ENCODE assay signal across 13 mouse cellular contexts in the genomic region with DNA sequence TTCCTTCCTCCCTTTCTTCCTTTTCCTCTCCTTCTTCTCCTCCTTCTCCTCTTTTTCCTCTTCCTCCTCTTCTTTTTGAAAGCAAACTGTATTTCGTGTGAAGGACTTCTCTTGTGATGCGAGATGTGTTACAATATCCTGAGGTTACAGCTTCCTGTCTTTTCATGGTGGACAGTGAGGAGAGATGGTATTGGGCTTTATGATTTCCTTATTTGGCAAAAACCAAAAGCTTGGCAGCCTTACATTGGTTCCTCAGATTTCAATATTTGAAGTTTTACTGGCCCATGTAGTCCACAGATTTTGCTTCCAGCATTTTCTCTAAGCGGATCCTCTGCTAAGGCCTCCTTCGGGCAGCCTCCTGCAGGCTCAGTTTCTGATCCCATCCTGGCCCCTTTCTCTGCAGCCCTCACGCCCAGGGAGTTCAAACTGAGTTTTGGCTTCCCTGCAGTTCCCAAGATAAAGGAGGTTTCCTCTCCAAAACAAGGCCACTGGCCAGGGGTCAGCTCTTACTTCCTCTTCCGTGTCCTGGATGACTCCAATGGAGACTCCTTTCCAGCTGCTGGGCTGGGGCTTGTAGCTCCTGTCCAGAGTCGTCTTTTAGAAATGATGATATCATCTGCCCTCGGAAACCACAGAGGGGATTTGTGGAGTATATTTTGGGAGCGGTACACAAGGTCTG.
DNase-seq lines count a peak whose midpoint lies in the region; ATAC-seq and TF ChIP-seq lines count a peak whose summit lies in the region.
"Had no signal": no experiment of that assay in that cellular context is flagged by ENCODE, and none has a peak within 500 bp of the region (broad histone marks: within the 10 kb centered on the region; RNA-seq: fewer than 3 reads in every experiment).

No protein-coding gene starts in this region.

- no peak for TF ChIP-seq POLR2A in heart, adult 2 months (IDR thresholded peaks at IDR 0.05; ENCODE audit: insufficient read depth, low read depth, low read length)

- H3K36me3 ChIP-seq in heart, adult 2 months (ENCODE audit: control insufficient read depth, insufficient read depth, low read length): peaks cover 5% of the 10 kb centered on the region; the same call in 1 of the 2 replicates
- H3K36me3 ChIP-seq in forebrain, embryonic 11.5 days (ENCODE audit: control insufficient read depth, insufficient read depth, low read length): no peaks in the 10 kb centered on the region
- H3K36me3 ChIP-seq: limb, embryonic 10.5 days had no signal

- H3K4me3 ChIP-seq in gastrocnemius, adult 2 months: 0 out of 2 replicates have a peak overlapping the region, but pooled peaks have one; percentile 11
- H3K4me3 ChIP-seq in heart, adult 2 months: no peak overlapping the region
- H3K4me3 ChIP-seq in forebrain, embryonic 11.5 days (ENCODE audit: low read depth, low read length): no peak overlapping the region
- H3K4me3 ChIP-seq: limb, embryonic 10.5 days had no signal

- 0 out of 2 replicates have a peak, but pooled peaks have one; percentile 29 for TF ChIP-seq EP300 in heart, adult 2 months (IDR thresholded peaks at IDR 0.05; ENCODE audit: insufficient read depth, low read depth, low read length)

- H3K9ac ChIP-seq in heart, adult 2 months (ENCODE audit: low read depth, low read length): no peak overlapping the region
- H3K9ac ChIP-seq in forebrain, embryonic 11.5 days (ENCODE audit: low read length): no peak overlapping the region
- H3K9ac ChIP-seq: lung, embryonic 14.5 days had no signal

- H3K27me3 ChIP-seq in heart, adult 2 months (ENCODE audit: control insufficient read depth, insufficient read depth, low read length): no peaks in the 10 kb centered on the region
- H3K27me3 ChIP-seq in forebrain, embryonic 11.5 days (ENCODE audit: control insufficient read depth, insufficient read depth, low read length): no peaks in the 10 kb centered on the region
- H3K27me3 ChIP-seq: Patski had no signal

- WGBS in heart, adult 2 months: 12% methylated on average over 9 of the region's 9 CpGs
- 56% methylated on average over 9 of the region's 9 CpGs for WGBS in forebrain, embryonic 11.5 days

- H3K27ac ChIP-seq in gastrocnemius, adult 2 months: peak overlapping the region; percentile 89
- H3K27ac ChIP-seq in heart, adult 2 months: peak overlapping the region; percentile 78
- H3K27ac ChIP-seq in forebrain, embryonic 11.5 days (ENCODE audit: low read depth, low read length): no peak overlapping the region
- H3K27ac ChIP-seq: limb, embryonic 10.5 days had no signal

- no peak for ATAC-seq in forebrain, embryonic 11.5 days (replicated peaks; ENCODE audit: low FRiP score)
- ATAC-seq: Patski had no signal

- H3K9me3 ChIP-seq in forebrain, embryonic 11.5 days (ENCODE audit: control insufficient read depth, low read length): no peaks in the 10 kb centered on the region
- H3K9me3 ChIP-seq: limb, embryonic 10.5 days had no signal

- H3K4me1 ChIP-seq in heart, adult 2 months (ENCODE audit: control insufficient read depth, insufficient read depth, low read length): peaks cover 14% of the 10 kb centered on the region
- peaks cover 18% of the 10 kb centered on the region; the same call in 1 of the 2 replicates for H3K4me1 ChIP-seq in forebrain, embryonic 11.5 days (replicated peaks; ENCODE audit: control insufficient read depth, insufficient read depth, low read length)

- no peak overlapping the region for H3K4me2 ChIP-seq in forebrain, embryonic 11.5 days (ENCODE audit: low read depth, low read length, severe bottlenecking)
- H3K4me2 ChIP-seq: lung, embryonic 14.5 days had no signal

- no peaks in the 10 kb centered on the region for H3K79me2 ChIP-seq in heart, adult 2 months (replicated peaks; ENCODE audit: control insufficient read depth, insufficient read depth, low read length)

- intact Hi-C loops in gastrocnemius, adult 2 months (cut with DNase I): loop anchor here (5.0 kb wide), 2 partner anchors 33 to 78 kb away; a partner anchor contains a TSS
- intact Hi-C loops in heart, adult 2 months (cut with DNase I): loop anchor here (5.0 kb wide), 3 partner anchors 38 to 73 kb away; no protein-coding TSS in a partner anchor
- intact Hi-C loops in heart, postnatal 36 days (cut with DNase I): loop anchor here (2.0 kb wide), 1 partner anchor 28 kb away; no protein-coding TSS in a partner anchor

- TF ChIP-seq CTCF in gastrocnemius, adult 2 months (IDR thresholded peaks at IDR 0.05): no peak
- no peak for TF ChIP-seq CTCF in heart, adult 2 months (IDR thresholded peaks at IDR 0.05)

- peak; percentile 57 for DNase-seq in gastrocnemius, adult 2 months
- no peak for DNase-seq in gastrocnemius, adult 8-10 months (ENCODE audit: low spot score in 2 of 2)
- DNase-seq in 3T3-L1 (ENCODE audit: low read depth, low spot score): peak; percentile 72
- peak; percentile 71 to 76 for DNase-seq in heart, adult 2 months
- peak; percentile 58 to 61 for DNase-seq in heart, postnatal 36 days
- no peak for DNase-seq in cerebellum, postnatal 4 days (ENCODE audit: low spot score in 2 of 2)
- no peak for DNase-seq in forebrain, embryonic 11.5 days (ENCODE audit: low spot score)
- DNase-seq in lung, adult 18-20 months: no peak
- DNase-seq: adrenal gland, adult 8-10 months; lung, embryonic 14.5 days; thymus, adult 2 months had no signal

Comparison
In these comparisons a context has a peak if more than half of its experiments do, and no peak if none do; other contexts are left out.
1. DNase-seq: peak in gastrocnemius, adult 2 months (single experiment), 3T3-L1 (single experiment), heart, adult 2 months (2 of 2) and heart, postnatal 36 days (2 of 2); none in gastrocnemius, adult 8-10 months (0 of 2), cerebellum, postnatal 4 days (0 of 2), forebrain, embryonic 11.5 days (single experiment) and lung, adult 18-20 months (0 of 2).